ENCODE assay signal across 19 mouse cellular contexts in the genomic region with DNA sequence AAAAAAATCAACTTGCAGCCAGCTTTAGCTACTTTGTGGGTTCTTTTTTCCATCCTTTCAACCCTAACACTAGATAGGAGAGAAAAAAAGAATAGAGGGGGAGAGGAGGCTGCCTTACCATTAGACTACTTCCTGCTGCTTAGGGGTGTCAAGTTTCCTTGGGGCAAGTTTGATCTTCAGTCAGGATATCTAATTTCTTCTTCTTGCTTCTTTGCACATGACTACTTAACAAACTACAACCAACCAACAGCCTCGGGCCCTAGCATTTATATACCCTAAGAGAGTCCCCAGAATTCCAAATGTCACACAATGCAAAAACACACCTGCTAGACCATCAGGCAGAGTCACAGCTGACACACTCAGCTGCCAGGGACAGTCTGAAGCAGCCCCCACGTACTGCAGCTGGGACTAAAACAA.
DNase-seq lines count a peak whose midpoint lies in the region; ATAC-seq and TF ChIP-seq lines count a peak whose summit lies in the region.
"Had no signal": no experiment of that assay in that cellular context is flagged by ENCODE, and none has a peak within 500 bp of the region (broad histone marks: within the 10 kb centered on the region; RNA-seq: fewer than 3 reads in every experiment).

No protein-coding gene starts in this region.

- 25% methylated on average over 2 of the region's 2 CpGs for WGBS in kidney, postnatal 0 days
- WGBS in embryonic facial prominence, embryonic 14.5 days: 11% methylated on average over 2 of the region's 2 CpGs

- peaks cover 31% of the 10 kb centered on the region for H3K4me1 ChIP-seq in kidney, postnatal 0 days (replicated peaks; ENCODE audit: insufficient read depth, low read length)
- H3K4me1 ChIP-seq in embryonic facial prominence, embryonic 14.5 days (ENCODE audit: control insufficient read depth, insufficient read depth, low read length): peaks cover 29% of the 10 kb centered on the region

- no peak for ATAC-seq in kidney, postnatal 0 days (replicated peaks; ENCODE audit: low FRiP score, low read depth)
- peak; percentile 70 for ATAC-seq in embryonic facial prominence, embryonic 14.5 days (ENCODE audit: low read depth)
- ATAC-seq: intestine, postnatal 0 days had no signal

- DNase-seq in kidney, postnatal 0 days (ENCODE audit: low spot score): peak; percentile 71
- DNase-seq in kidney, adult 8-10 months: no peak
- peak; percentile 55 for DNase-seq in 416B (ENCODE audit: low read depth)
- DNase-seq in CD4-positive helper T cell, adult 2 months (ENCODE audit: low read depth, low spot score): peak; percentile 83
- peak; percentile 60 for DNase-seq in embryonic facial prominence, embryonic 14.5 days (ENCODE audit: low spot score)
- DNase-seq in B cell, adult 2 months: no peak
- no peak for DNase-seq in heart, adult 9 months (ENCODE audit: low spot score in 2 of 2)
- DNase-seq: adrenal gland, postnatal 10 days; cerebellum, adult 11 months; cerebellum, postnatal 10 days; gastrocnemius, adult 2 months; heart, postnatal 36 days; thymus, postnatal 36 days had no signal

- no peaks in the 10 kb centered on the region for H3K27me3 ChIP-seq in kidney, postnatal 0 days (ENCODE audit: insufficient read depth, low read length)
- H3K27me3 ChIP-seq in embryonic facial prominence, embryonic 14.5 days (replicated peaks; ENCODE audit: control insufficient read depth, insufficient read depth, low read length): no peaks in the 10 kb centered on the region
- H3K27me3 ChIP-seq: hindbrain, embryonic 15.5 days; limb, embryonic 15.5 days; liver, embryonic 15.5 days; midbrain, embryonic 13.5 days; neural tube, embryonic 15.5 days had no signal

- no peak for TF ChIP-seq CTCF in kidney, postnatal 0 days (IDR thresholded peaks at IDR 0.05; ENCODE audit: low read depth)

- H3K4me3 ChIP-seq in kidney, postnatal 0 days (replicated peaks; ENCODE audit: low read depth, low read length): no peak overlapping the region
- H3K4me3 ChIP-seq in embryonic facial prominence, embryonic 14.5 days (ENCODE audit: low read depth, low read length): no peak overlapping the region
- H3K4me3 ChIP-seq: gastrocnemius, adult 2 months; hindbrain, embryonic 15.5 days; limb, embryonic 15.5 days; liver, embryonic 15.5 days; midbrain, embryonic 13.5 days; neural tube, embryonic 15.5 days had no signal

- H3K9me3 ChIP-seq in kidney, postnatal 0 days (replicated peaks; ENCODE audit: low read length): no peaks in the 10 kb centered on the region
- no peaks in the 10 kb centered on the region for H3K9me3 ChIP-seq in embryonic facial prominence, embryonic 14.5 days (ENCODE audit: control insufficient read depth, low read length)
- H3K9me3 ChIP-seq: hindbrain, embryonic 15.5 days; limb, embryonic 15.5 days; liver, embryonic 15.5 days; midbrain, embryonic 13.5 days; neural tube, embryonic 15.5 days had no signal

- H3K27ac ChIP-seq in kidney, postnatal 0 days: peak overlapping the region; percentile 47; the same call in 1 of the 2 replicates
- H3K27ac ChIP-seq in embryonic facial prominence, embryonic 14.5 days (replicated peaks; ENCODE audit: low read depth, low read length): no peak overlapping the region
- H3K27ac ChIP-seq: gastrocnemius, adult 2 months; hindbrain, embryonic 15.5 days; limb, embryonic 15.5 days; midbrain, embryonic 13.5 days; neural tube, embryonic 15.5 days had no signal

- H3K36me3 ChIP-seq in kidney, postnatal 0 days (ENCODE audit: insufficient read depth, low read length): no peaks in the 10 kb centered on the region
- H3K36me3 ChIP-seq in embryonic facial prominence, embryonic 14.5 days (ENCODE audit: control insufficient read depth, insufficient read depth, low read length): no peaks in the 10 kb centered on the region
- H3K36me3 ChIP-seq: hindbrain, embryonic 15.5 days; limb, embryonic 15.5 days; liver, embryonic 15.5 days; midbrain, embryonic 13.5 days; neural tube, embryonic 15.5 days had no signal

- no peak overlapping the region for H3K9ac ChIP-seq in kidney, postnatal 0 days (ENCODE audit: low read depth, low read length)
- no peak overlapping the region for H3K9ac ChIP-seq in embryonic facial prominence, embryonic 14.5 days (ENCODE audit: low read depth, low read length)
- H3K9ac ChIP-seq: hindbrain, embryonic 15.5 days; limb, embryonic 15.5 days; liver, embryonic 15.5 days; midbrain, embryonic 13.5 days; neural tube, embryonic 15.5 days had no signal

- H3K4me2 ChIP-seq in kidney, postnatal 0 days (ENCODE audit: low read length): no peak overlapping the region
- H3K4me2 ChIP-seq in embryonic facial prominence, embryonic 14.5 days (ENCODE audit: low read depth, low read length): no peak overlapping the region
- H3K4me2 ChIP-seq: hindbrain, embryonic 15.5 days; limb, embryonic 15.5 days; liver, embryonic 15.5 days; midbrain, embryonic 13.5 days; neural tube, embryonic 15.5 days had no signal

Comparison
In these comparisons a context has a peak if more than half of its experiments do, and no peak if none do; other contexts are left out.
1. DNase-seq: peak in kidney, postnatal 0 days (single experiment), 416B (single experiment), CD4-positive helper T cell, adult 2 months (single experiment) and embryonic facial prominence, embryonic 14.5 days (single experiment); none in kidney, adult 8-10 months (0 of 2), B cell, adult 2 months (0 of 2) and heart, adult 9 months (0 of 2).